Mouse (Mus musculus) heart, postnatal 14 days (tissue): ENCODE results near the gene Rxra. TPM values are rescaled to one million over a fixed set of nuclear protein-coding genes. Genes with fewer than 3 reads are reported as not detected.

Experiments used
- DNase-seq, 2 experiments: peaks; one replicate each; pipeline ENCODE4 v3.0.0; 2021 to 2022
- intact Hi-C: fragments of 180-260 bp; cut with DNase I; formaldehyde crosslinking; loops from one replicate; pipeline ENCODE4 v1.15.1; 2025
- total RNA-seq, 2 experiments: library from RNA; stranded (reverse); gene quantifications; 2 replicates each; pipeline ENCODE4 v1.2.3; 2021

The Rxra gene
- total RNA-seq, 2 experiments from 2014 or later: 38.8 to 42.2 TPM

DNA sequence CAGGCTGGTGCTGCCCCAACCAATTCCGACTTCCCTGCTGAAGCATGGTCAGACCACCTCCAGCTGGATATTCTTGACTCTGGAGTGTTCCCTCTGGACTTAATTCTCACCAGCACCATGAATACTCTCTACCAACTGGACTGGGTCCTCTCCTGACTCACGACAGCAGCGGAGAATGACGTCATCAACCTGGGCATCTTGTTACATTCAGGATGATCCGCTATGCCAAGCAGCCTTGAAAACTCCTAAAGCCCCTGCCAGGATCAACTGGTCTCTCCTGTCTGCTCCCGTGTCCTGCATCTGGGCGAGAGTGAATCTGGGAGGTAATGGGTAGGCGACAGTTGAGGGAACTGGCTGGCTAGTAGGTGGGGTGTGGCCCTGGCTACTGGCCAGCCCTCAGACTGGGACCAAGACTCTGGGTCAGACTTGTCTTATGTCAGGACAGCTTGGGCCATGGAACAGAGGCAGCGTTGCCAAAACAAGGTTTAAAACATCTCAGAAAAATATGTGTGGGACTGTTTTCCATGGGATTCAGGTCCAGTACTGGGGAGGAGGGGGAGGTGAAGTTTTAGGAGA, 103.1 kb downstream of the Rxra start:
- peak; percentile 66 for DNase-seq
- intact Hi-C loops: loop anchor here (2.0 kb wide), 1 partner anchor 17 kb away; no protein-coding TSS in a partner anchor

DNA sequence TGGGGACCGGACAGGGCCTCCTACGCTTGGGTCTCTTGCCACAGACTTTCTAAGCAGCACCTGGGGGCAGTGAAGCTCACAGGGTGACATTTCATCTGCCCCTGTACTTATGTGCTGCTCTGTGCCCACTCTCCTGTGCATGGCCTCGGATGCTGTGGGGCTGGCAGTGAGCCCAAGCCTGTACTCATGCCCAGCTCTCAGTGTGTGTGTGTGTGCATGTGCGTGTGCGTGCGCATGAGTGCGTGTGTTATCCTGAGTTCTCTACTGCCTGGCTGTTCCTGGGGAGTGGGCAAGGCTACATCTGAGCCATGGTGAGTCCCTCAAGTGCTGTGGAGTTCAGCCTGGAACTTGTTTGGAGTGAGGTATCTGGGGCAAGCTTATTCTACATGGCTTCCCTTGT, 103.9 kb downstream of the Rxra start:
- DNase-seq: no peak
- intact Hi-C loops: no loop called here

DNA sequence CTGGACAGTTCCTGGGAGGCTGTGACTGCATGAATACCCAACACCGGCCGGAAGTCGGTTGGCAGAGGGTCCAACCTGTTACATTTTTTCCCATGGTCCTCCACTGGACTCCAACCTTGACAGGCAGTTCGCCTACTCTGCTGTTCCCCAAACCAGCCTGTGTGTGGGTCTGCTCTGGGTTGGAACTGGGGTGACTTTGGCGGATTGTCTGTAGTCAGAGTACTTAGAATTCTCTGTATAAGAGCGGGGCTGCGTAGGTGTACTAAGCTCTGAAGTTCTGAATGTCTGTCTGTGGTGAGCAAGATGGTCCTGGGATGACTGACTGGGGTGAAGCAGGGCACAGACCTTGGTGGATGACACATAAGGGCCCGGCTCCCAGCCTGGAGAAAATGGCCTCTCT, 109.1 kb downstream of the Rxra start:
- intact Hi-C loops: no loop called here
- no peak for DNase-seq

DNA sequence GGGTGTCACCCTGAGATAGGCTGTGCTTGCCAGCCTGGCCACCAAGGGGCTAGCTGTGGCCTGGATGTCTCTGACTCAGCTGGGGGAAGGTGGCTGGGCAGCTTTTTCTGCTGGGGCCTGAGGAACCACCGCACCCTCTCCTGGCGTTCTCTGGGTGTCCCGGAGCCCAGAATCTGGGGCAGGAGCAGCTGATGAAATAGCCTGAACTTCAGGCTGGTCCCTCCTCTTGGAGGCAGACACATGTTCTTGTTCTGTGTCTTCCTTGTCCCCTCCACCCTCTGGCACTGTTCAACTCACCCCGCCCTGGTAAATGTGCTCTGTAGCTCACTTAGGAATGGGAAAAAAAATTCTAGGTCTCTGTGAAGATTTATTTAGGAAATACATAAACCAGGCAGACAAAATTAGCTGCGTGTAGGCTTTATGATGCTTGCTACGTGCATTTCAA, 109.8 kb downstream of the Rxra start:
- peak in 1 of 2 experiments; percentile 55 for DNase-seq
- intact Hi-C loops: no loop called here

DNA sequence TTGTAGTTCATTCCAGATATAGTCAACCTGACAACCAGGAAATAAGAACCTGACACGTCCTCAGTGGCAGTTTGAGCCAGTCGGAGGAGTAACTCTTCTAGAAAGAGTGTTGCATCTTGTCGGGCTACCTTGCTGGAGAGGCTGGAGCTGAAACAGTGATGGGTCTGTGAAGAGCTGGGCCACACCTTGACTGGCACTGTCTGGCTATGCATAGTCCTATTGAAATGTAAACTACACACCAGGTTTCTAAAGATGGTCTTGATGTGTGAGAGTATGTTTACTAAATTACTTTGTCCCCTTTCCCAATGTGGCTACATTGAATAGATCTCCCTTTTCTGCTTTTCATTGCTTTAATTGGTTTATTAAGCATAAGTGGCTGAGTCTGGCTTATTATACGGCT, 115.3 kb downstream of the Rxra start:
- intact Hi-C loops: no loop called here
- no peak for DNase-seq

DNA sequence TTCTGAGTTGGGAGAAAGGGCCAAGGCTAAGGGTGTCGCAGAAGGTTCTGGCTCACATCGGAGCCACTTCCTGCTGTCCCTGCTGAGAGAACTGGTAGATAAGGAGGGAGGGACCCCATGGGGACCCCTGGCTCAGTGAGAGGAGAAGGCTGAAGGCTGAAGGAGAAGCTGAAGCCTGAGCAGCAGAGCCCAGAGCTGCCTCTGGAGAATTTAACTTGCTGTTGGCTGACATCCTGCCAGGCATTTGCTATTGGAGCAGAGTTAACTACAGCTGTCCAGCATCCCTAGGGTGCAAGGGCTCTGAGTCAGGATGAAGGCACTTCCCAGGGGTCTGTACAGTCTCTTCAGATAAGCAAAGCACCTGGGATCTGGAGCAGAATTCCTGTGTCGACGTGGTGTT, 122.8 kb downstream of the Rxra start:
- intact Hi-C loops: no loop called here

DNA sequence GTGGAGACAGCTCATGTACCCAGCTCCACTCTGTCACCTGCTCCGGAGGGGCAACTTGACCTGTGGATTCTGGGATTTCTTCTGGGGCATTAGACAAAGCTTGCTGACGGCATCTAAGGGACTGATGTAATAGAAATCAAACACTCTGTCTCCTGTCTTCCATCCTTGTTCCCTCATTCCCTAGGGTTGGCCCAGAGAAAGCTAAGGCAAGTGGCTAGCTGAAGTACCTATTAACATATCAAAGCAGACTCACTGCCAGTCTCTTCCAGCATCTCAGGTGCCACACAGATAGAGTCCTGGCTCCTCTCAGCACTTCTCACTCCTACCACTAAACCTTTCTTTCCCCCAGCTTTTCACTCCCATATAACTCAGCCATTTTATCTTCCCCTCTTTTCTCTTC, 124.8 kb downstream of the Rxra start:
- DNase-seq: no peak
- intact Hi-C loops: no loop called here

More for the DNA sequence above, 122.8 kb downstream of the Rxra start:
- peak; percentile 65 to 77 for DNase-seq

DNA sequence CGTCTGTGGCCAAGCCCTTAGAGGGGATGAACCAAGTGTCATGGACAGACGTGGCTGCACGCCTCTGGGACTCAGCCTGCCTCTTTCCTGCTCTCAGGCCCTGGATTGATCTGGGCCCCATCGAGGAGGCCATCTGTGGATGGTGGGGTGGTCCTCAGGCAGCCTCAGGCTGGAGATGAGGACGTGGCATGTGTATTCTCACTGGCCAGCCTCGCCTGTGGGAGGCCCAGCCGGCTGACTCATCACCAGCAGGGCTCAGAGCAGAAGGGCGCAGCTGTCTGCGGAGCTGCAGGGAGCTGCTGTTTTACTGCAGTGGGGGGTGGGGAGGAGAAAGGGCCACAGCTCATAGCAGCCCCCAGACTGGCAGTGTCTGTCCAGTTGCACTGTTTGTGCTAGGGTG, 126.3 kb downstream of the Rxra start:
- intact Hi-C loops: no loop called here
- DNase-seq: peak; percentile 68 to 76

DNA sequence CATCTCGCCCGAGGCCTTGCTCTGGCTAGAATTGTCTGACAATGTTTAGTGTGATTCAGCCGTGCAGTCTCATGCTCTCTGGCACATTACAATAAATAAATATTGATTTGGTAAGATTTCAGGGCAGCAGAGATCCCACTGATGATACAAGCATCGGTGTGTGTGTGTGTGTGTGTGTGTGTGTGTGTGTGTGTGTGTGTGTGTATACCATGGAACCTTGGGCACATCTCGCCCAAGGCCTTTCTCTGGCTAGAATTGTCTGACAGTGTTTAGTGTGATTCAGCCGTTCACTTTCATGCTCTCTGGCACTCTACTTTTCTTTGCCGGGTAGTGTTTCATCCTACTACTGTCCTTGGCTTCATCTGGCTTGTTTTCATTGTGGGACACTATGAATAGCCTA, 130.5 kb downstream of the Rxra start:
- DNase-seq: no peak
- intact Hi-C loops: no loop called here

DNA sequence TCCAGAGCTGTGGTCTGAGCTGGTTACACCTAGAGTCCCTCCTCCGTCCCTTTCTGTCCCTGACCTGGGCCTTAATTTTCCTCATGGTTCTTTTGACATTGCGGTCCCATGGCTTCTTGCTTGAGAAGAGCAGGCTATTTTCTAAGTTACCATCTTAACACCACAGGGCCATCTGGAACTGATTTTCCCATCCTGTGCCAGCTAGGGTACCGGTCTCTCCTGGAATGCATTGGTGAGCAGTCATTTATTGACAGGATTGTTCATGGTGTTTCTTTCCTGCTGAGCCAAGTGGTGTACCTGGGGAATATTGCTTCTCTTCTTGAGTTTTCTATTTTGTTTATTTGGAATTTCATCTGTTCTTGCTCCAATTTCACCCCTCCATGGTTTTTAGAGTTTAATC, 131.4 kb downstream of the Rxra start:
- intact Hi-C loops: no loop called here

DNA sequence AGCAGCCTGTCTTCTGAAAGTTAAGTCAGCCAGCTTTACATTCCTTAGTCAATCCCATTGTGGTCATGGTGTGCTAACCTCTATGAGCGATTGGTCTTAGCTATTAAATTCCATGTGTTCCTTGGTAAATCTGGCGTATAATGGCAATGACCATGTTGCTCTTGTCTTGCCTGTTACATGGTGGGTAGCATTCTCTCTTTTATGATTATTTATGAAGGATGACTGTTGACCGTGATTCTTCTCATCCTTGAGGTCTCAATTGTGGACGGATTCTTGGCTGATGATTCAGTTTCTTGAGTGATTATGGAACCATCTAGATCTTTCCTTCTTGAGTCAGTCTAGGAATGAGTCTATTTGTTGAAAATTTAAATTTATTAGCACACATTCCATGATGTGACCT, 133.7 kb downstream of the Rxra start:
- DNase-seq: no peak

More for the DNA sequence above, 131.4 kb downstream of the Rxra start:
- no peak for DNase-seq

More for the DNA sequence above, 133.7 kb downstream of the Rxra start:
- intact Hi-C loops: no loop called here

Other genes with a start within 250 kb of the Rxra start
- gene Vav2, start 249.4 kb upstream of the Rxra start, total RNA-seq: 10 to 100 TPM; 14.4 to 15.0 TPM
- gene Brd3os, start 234.1 kb upstream of the Rxra start, total RNA-seq: 1 to 10 TPM; 1.2 TPM
- gene Brd3, start 168.8 kb upstream of the Rxra start, total RNA-seq: 10 to 100 TPM; 39.6 to 41.3 TPM
- gene Wdr5, start 161.3 kb upstream of the Rxra start, total RNA-seq: 10 to 100 TPM; 21.4 to 25.3 TPM
- 100 to 1,000 TPM; 100 to 109 TPM for gene Col5a1, start 210.0 kb downstream of the Rxra start, total RNA-seq